Mouse (Mus musculus): ENCODE results near the gene Capn7. TPM values are rescaled to one million over a fixed set of nuclear protein-coding genes. Genes with fewer than 3 reads are reported as not detected.

Capn7 gene
- polyA plus RNA-seq, 1 experiment from 2014 or later = 43.8 TPM

DNA sequence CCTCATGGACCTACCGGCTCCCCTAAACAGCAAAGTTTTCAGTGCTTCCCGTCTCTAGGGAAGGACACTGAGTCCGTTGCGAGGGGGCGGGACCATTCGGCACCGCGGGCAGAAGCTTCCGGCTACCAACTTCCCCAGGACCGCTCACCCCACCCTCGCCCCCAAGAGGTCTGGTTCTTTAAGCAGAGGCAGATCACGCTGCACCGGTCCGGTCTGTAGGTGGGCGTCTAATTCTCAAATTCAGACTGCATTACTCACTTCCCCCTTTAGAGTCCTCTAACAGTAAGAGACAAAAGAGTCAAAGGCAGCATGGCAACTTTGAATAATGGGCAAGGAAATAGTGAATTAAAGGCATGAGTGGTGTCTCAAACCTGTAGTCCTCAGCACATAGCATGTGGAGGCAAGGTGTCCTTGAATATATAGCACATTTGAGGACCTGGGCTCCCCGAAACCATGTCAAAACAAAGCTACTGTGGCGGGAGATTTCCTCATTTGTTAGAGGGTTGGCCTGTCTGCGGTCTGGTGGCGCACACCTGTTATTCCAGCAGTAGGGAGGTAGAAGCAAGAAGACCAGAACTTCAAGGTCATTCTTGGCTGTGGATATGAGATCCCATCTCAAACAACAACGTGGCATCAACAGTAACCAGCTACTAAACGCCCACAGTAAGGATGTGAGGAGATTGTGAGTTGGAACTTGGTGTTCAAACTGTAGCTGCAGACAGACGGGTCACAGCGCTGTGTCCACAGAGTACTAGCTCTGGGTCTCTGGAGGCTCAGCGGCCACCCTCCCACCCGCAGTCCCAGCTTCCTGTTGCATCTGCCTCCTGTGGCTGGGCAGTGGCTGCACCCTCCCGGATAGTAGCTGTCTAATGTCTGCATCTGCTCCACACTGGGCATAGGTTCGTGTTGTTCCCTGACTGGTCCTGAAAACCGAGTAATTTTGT, 12.3 kb upstream of the Capn7 start, which contains the start of gene Dnah1:
TSS of gene Dnah1 (minus strand) at position 48 of the 944 bp plus-strand sequence.
- peak; percentile 75 for ATAC-seq (ENCODE audit: low read depth)

DNA sequence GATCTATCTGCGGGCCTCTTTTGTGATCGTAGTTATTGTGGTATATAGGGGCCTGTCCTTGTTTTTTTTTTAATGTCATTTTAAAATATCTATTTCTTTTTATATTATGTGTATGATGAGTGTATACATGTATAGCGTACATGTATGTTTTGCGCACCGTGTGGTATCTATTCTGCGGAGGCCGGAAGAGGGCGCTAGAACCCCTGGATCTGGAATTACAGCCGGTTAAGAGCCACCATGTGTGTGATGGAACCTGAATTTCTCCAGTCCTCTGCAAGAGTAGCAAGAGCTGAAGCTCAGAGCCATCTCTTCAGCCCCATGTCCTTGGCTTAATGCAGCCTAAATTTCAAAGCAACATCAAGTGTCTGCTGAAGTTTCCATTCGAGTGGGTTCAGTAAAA, 11.6 kb upstream of the Capn7 start:
- Histone ChIP-seq H3K27ac (replicated peaks; ENCODE audit: low read depth, low read length) (no peak overlapping the region), H3K4me3 (ENCODE audit: low read depth, low read length) (no peak overlapping the region), H3K4me1 (ENCODE audit: control insufficient read depth, insufficient read depth, low read length) (no peaks in the 10 kb centered on the region; the same call in 1 of the 2 replicates), H3K9ac (ENCODE audit: low read depth, low read length) (no peak overlapping the region), H3K36me3 (ENCODE audit: control insufficient read depth, insufficient read depth, low read length) (no peaks in the 10 kb centered on the region), H3K4me2 (ENCODE audit: low read depth, low read length) (no peak overlapping the region), H3K9me3 (ENCODE audit: control insufficient read depth, low read length) (no peaks in the 10 kb centered on the region), H3K27me3 (replicated peaks; ENCODE audit: control insufficient read depth, insufficient read depth, low read length) (no peaks in the 10 kb centered on the region)
- 65% methylated on average over 10 of the region's 10 CpGs for WGBS
- ATAC-seq (ENCODE audit: low read depth) (no peak), DNase-seq (ENCODE audit: low spot score) (no peak)

More for the DNA sequence above, 12.3 kb upstream of the Capn7 start, which contains the start of gene Dnah1:
- Histone ChIP-seq H3K9ac (ENCODE audit: low read depth, low read length) (peak within 1 kb of the TSS; percentile 50), H3K4me2 (ENCODE audit: low read depth, low read length) (peak within 1 kb of the TSS; percentile 55), H3K4me3 (ENCODE audit: low read depth, low read length) (peak within 1 kb of the TSS; percentile 30), H3K4me1 (ENCODE audit: control insufficient read depth, insufficient read depth, low read length) (no peaks in the 10 kb centered on the region; the same call in 1 of the 2 replicates), H3K27ac (replicated peaks; ENCODE audit: low read depth, low read length) (no peak within 1 kb of the TSS), H3K27me3 (replicated peaks; ENCODE audit: control insufficient read depth, insufficient read depth, low read length) (no peaks in the 10 kb centered on the region), H3K9me3 (ENCODE audit: control insufficient read depth, low read length) (no peaks in the 10 kb centered on the region), H3K36me3 (ENCODE audit: control insufficient read depth, insufficient read depth, low read length) (no peaks in the 10 kb centered on the region)
- DNase-seq (ENCODE audit: low spot score) = peak; percentile 41
- WGBS = 30% methylated on average over 28 of the region's 28 CpGs

GRCm38 (mm10) chr14:31325551-31325950, 10.9 kb upstream of the Capn7 start:
- no peak for ATAC-seq (ENCODE audit: low read depth)
- Histone ChIP-seq H3K4me3 (ENCODE audit: low read depth, low read length) (no peak overlapping the region), H3K9ac (ENCODE audit: low read depth, low read length) (no peak overlapping the region), H3K27ac (replicated peaks; ENCODE audit: low read depth, low read length) (no peak overlapping the region), H3K9me3 (ENCODE audit: control insufficient read depth, low read length) (no peaks in the 10 kb centered on the region), H3K36me3 (ENCODE audit: control insufficient read depth, insufficient read depth, low read length) (no peaks in the 10 kb centered on the region), H3K4me1 (ENCODE audit: control insufficient read depth, insufficient read depth, low read length) (no peaks in the 10 kb centered on the region; the same call in 1 of the 2 replicates), H3K4me2 (ENCODE audit: low read depth, low read length) (no peak overlapping the region), H3K27me3 (replicated peaks; ENCODE audit: control insufficient read depth, insufficient read depth, low read length) (no peaks in the 10 kb centered on the region)
- DNase-seq (ENCODE audit: low spot score) = no peak
- WGBS = 57% methylated on average over 5 of the region's 5 CpGs

DNA sequence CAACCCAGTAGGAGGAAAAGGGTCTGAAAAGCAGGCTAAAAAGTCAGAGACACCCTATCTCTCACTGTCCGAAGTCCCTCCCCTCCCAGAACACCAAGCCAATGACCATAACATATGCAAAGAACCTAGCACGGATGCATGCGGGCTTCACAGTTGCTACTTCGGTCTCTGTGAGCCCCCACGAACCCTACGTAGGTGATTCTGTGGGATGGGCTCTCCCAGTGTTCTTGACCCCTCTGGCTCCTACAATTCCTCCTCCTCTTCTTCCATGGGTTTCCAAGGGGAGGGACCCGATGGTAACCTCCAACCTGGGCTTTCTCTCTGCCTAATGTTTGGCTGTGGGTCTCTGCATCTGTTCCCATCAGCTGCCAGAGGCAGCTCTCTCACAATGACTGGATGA, 9.7 kb upstream of the Capn7 start:
- no peak overlapping the region for H3K9ac ChIP-seq (ENCODE audit: low read depth, low read length)
- H3K27me3 ChIP-seq (replicated peaks; ENCODE audit: control insufficient read depth, insufficient read depth, low read length) = no peaks in the 10 kb centered on the region
- no peak overlapping the region for H3K4me2 ChIP-seq (ENCODE audit: low read depth, low read length)
- H3K4me1 ChIP-seq (ENCODE audit: control insufficient read depth, insufficient read depth, low read length) = no peaks in the 10 kb centered on the region; the same call in 1 of the 2 replicates
- no peaks in the 10 kb centered on the region for H3K36me3 ChIP-seq (ENCODE audit: control insufficient read depth, insufficient read depth, low read length)
- WGBS = 67% methylated on average over 7 of the region's 7 CpGs
- H3K4me3 ChIP-seq (ENCODE audit: low read depth, low read length) = no peak overlapping the region
- DNase-seq (ENCODE audit: low spot score) (no peak), ATAC-seq (ENCODE audit: low read depth) (no peak)
- no peak overlapping the region for H3K27ac ChIP-seq (replicated peaks; ENCODE audit: low read depth, low read length)
- H3K9me3 ChIP-seq (ENCODE audit: control insufficient read depth, low read length) = no peaks in the 10 kb centered on the region

- H3K4me2 ChIP-seq (ENCODE audit: low read depth, low read length) = no peak overlapping the region
- no peak overlapping the region for H3K4me3 ChIP-seq (ENCODE audit: low read depth, low read length)
- H3K4me1 ChIP-seq (ENCODE audit: control insufficient read depth, insufficient read depth, low read length) = no peaks in the 10 kb centered on the region; the same call in 1 of the 2 replicates
- no peak for ATAC-seq (ENCODE audit: low read depth)
- WGBS = 93% methylated on average over 1 of the region's 1 CpGs
- no peaks in the 10 kb centered on the region for H3K36me3 ChIP-seq (ENCODE audit: control insufficient read depth, insufficient read depth, low read length)
- H3K27ac ChIP-seq (replicated peaks; ENCODE audit: low read depth, low read length) = no peak overlapping the region
- no peaks in the 10 kb centered on the region for H3K9me3 ChIP-seq (ENCODE audit: control insufficient read depth, low read length)
- no peak overlapping the region for H3K9ac ChIP-seq (ENCODE audit: low read depth, low read length)
- no peaks in the 10 kb centered on the region for H3K27me3 ChIP-seq (replicated peaks; ENCODE audit: control insufficient read depth, insufficient read depth, low read length)
- DNase-seq (ENCODE audit: low spot score) = no peak
Observed at GRCm38 (mm10) chr14:31327196-31327595, 9.2 kb upstream of the Capn7 start.

GRCm38 (mm10) chr14:31327681-31328080, 8.8 kb upstream of the Capn7 start:
- 77% methylated on average over 4 of the region's 4 CpGs for WGBS
- Histone ChIP-seq H3K36me3 (ENCODE audit: control insufficient read depth, insufficient read depth, low read length) (no peaks in the 10 kb centered on the region), H3K4me3 (ENCODE audit: low read depth, low read length) (no peak overlapping the region), H3K27me3 (replicated peaks; ENCODE audit: control insufficient read depth, insufficient read depth, low read length) (no peaks in the 10 kb centered on the region), H3K4me2 (ENCODE audit: low read depth, low read length) (no peak overlapping the region), H3K4me1 (ENCODE audit: control insufficient read depth, insufficient read depth, low read length) (no peaks in the 10 kb centered on the region; the same call in 1 of the 2 replicates), H3K9ac (ENCODE audit: low read depth, low read length) (no peak overlapping the region), H3K9me3 (ENCODE audit: control insufficient read depth, low read length) (no peaks in the 10 kb centered on the region), H3K27ac (replicated peaks; ENCODE audit: low read depth, low read length) (no peak overlapping the region)
- DNase-seq (ENCODE audit: low spot score) (no peak), ATAC-seq (ENCODE audit: low read depth) (no peak)

GRCm38 (mm10) chr14:31329741-31330140, 6.7 kb upstream of the Capn7 start:
- no peak for ATAC-seq (ENCODE audit: low read depth)
- no peak overlapping the region for H3K4me2 ChIP-seq (ENCODE audit: low read depth, low read length)
- DNase-seq (ENCODE audit: low spot score) = no peak
- 39% methylated on average over 2 of the region's 2 CpGs for WGBS
- H3K27me3 ChIP-seq (replicated peaks; ENCODE audit: control insufficient read depth, insufficient read depth, low read length) = no peaks in the 10 kb centered on the region
- no peak overlapping the region for H3K9ac ChIP-seq (ENCODE audit: low read depth, low read length)
- H3K36me3 ChIP-seq (ENCODE audit: control insufficient read depth, insufficient read depth, low read length) = no peaks in the 10 kb centered on the region
- no peaks in the 10 kb centered on the region for H3K9me3 ChIP-seq (ENCODE audit: control insufficient read depth, low read length)
- no peak overlapping the region for H3K27ac ChIP-seq (replicated peaks; ENCODE audit: low read depth, low read length)
- H3K4me1 ChIP-seq (ENCODE audit: control insufficient read depth, insufficient read depth, low read length) = no peaks in the 10 kb centered on the region
- H3K4me3 ChIP-seq (ENCODE audit: low read depth, low read length) = no peak overlapping the region

- no peak for ATAC-seq (ENCODE audit: low read depth)
- Histone ChIP-seq H3K4me1 (ENCODE audit: control insufficient read depth, insufficient read depth, low read length) (no peaks in the 10 kb centered on the region), H3K4me3 (ENCODE audit: low read depth, low read length) (no peak overlapping the region), H3K4me2 (ENCODE audit: low read depth, low read length) (no peak overlapping the region), H3K9ac (ENCODE audit: low read depth, low read length) (no peak overlapping the region), H3K27ac (replicated peaks; ENCODE audit: low read depth, low read length) (no peak overlapping the region), H3K36me3 (ENCODE audit: control insufficient read depth, insufficient read depth, low read length) (no peaks in the 10 kb centered on the region), H3K27me3 (replicated peaks; ENCODE audit: control insufficient read depth, insufficient read depth, low read length) (no peaks in the 10 kb centered on the region), H3K9me3 (ENCODE audit: control insufficient read depth, low read length) (no peaks in the 10 kb centered on the region)
- 85% methylated on average over 4 of the region's 4 CpGs for WGBS
- DNase-seq (ENCODE audit: low spot score) = no peak
Observed at GRCm38 (mm10) chr14:31330957-31331356, 5.5 kb upstream of the Capn7 start.
